Mouse (Mus musculus) embryonic fibroblast, embryonic 13.5 days (primary cell): ENCODE results near the gene Adgrl3.

Source experiments
- CTCF ChIP-seq: IDR thresholded peaks from 2 replicates; pipeline ENCODE4 v1.5.1; 2011; ENCODE audit warnings: mild to moderate bottlenecking, control low read depth, low read length, moderate library complexity, borderline replicate concordance; ENCODE audit not compliant: insufficient read depth
- POLR2A ChIP-seq: IDR thresholded peaks from 2 replicates; pipeline ENCODE4 v1.6.1; 2011; ENCODE audit warnings: low read depth, mild to moderate bottlenecking, control low read depth, low read length, moderate library complexity

DNA sequence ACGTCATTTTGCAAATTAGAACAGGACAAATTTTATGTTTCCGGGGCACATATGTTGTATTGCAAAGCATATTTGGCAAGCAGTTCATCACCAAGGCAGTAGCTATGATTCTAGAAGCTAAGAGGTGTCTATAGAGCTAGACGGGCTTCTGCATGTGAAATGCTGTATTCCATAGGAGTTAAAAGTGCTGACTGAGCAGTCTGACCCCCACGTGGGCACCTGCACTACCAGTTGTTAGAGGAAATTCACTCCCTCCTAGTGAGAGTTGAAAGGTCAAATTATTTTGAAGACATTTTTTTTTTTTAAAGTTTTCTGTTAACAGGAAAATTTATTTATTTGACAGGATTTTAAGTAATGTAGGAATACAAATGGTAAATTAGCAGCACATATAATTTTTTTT, 776.2 kb downstream of the Adgrl3 start:
- TF ChIP-seq CTCF: no peak
- TF ChIP-seq POLR2A: no peak
